Mouse (Mus musculus): Measurements from ENCODE around the gene Limd2. TPM values are rescaled to one million over a fixed set of nuclear protein-coding genes. Genes with fewer than 3 reads are reported as not detected.
A peak's percentile ranks its signal among the peaks of the same experiment; 100 is the strongest.

Gene Limd2
- polyA plus RNA-seq, 1 experiment from 2014 or later, result 229 TPM

DNA sequence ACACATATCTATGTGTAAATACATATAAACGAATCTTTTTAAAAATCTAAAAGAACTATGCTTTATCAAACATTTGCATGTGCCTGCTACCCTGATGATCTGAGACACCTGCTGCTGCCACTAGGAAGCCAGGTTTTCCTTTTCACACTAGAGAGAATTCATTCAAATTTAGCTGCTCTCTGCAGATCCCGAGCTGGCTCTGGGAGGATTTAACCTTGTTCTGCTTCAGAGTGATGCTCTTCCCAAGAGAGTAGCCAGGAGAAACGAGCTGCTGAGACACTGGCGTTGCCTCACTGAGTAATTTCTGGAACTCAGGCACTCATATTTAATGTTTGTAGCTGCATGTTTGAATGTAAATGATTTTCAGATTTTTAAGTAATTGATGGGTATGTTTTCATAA lies 35.9 kb downstream of the Limd2 start:
- Histone ChIP-seq H3K9me3 (ENCODE audit: low read depth, low read length) (no peaks in the 10 kb centered on the region), H3K36me3 (ENCODE audit: insufficient read depth) (peaks cover 62% of the 10 kb centered on the region), H3K27me3 (ENCODE audit: insufficient read depth, low read length) (no peaks in the 10 kb centered on the region), H3K4me1 (ENCODE audit: insufficient read depth) (no peaks in the 10 kb centered on the region), H3K9ac (no peak overlapping the region), H3K27ac (ENCODE audit: low read depth) (no peak overlapping the region), H3K4me3 (ENCODE audit: low read depth, low read length) (no peak overlapping the region), H3K4me2 (no peak overlapping the region)
- no peak for TF ChIP-seq CTCF (IDR thresholded peaks at IDR 0.05; ENCODE audit: low read depth)
- ATAC-seq (ENCODE audit: insufficient read depth) (no peak), DNase-seq (no peak)
- WGBS, result 81% methylated on average over 4 of the region's 4 CpGs

DNA sequence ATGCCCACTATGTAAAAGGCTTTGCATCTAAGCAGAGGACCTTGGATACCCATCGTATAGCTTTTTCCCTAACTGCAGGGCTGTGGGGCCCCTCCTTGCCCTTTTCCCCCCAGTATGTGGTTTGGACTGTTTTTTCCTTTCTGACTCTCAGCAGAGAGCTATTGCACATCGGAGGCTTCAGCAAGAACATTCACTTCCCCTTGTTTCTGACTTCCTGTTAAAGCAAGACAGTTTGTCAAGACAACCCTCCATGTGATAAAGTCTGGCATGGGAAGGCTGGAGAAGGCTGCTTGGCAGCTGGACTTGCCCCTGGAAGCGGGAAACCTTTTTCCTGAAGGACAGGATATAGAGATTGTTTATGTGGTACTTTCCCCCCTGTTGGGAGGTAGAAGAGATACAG lies 37.9 kb downstream of the Limd2 start:
- Histone ChIP-seq H3K36me3 (ENCODE audit: insufficient read depth) (peaks cover 66% of the 10 kb centered on the region), H3K27ac (ENCODE audit: low read depth) (no peak overlapping the region; the same call in 1 of the 2 replicates)

GRCm38 (mm10) chr11:106122221-106122620 lies 38.4 kb downstream of the Limd2 start:
- Histone ChIP-seq H3K4me1 (ENCODE audit: insufficient read depth) (no peaks in the 10 kb centered on the region), H3K36me3 (ENCODE audit: insufficient read depth) (peaks cover 70% of the 10 kb centered on the region), H3K27ac (ENCODE audit: low read depth) (no peak overlapping the region; the same call in 1 of the 2 replicates), H3K4me2 (no peak overlapping the region), H3K9me3 (ENCODE audit: low read depth, low read length) (no peaks in the 10 kb centered on the region), H3K27me3 (ENCODE audit: insufficient read depth, low read length) (no peaks in the 10 kb centered on the region), H3K4me3 (ENCODE audit: low read depth, low read length) (no peak overlapping the region), H3K9ac (no peak overlapping the region)
- DNase-seq (no peak), ATAC-seq (ENCODE audit: insufficient read depth) (no peak)
- 89% methylated on average over 5 of the region's 5 CpGs for WGBS
- no peak for TF ChIP-seq CTCF (IDR thresholded peaks at IDR 0.05; ENCODE audit: low read depth)

More for the DNA sequence above, 37.9 kb downstream of the Limd2 start:
- no peak for TF ChIP-seq CTCF (IDR thresholded peaks at IDR 0.05; ENCODE audit: low read depth)
- DNase-seq (peak; percentile 41), ATAC-seq (ENCODE audit: insufficient read depth) (no peak)
- no peaks in the 10 kb centered on the region for H3K27me3 ChIP-seq (ENCODE audit: insufficient read depth, low read length)
- WGBS, result 64% methylated on average over 3 of the region's 3 CpGs
- no peaks in the 10 kb centered on the region for H3K4me1 ChIP-seq (ENCODE audit: insufficient read depth)
- H3K4me3 ChIP-seq (ENCODE audit: low read depth, low read length), result no peak overlapping the region
- no peaks in the 10 kb centered on the region for H3K9me3 ChIP-seq (ENCODE audit: low read depth, low read length)
- H3K9ac ChIP-seq, result no peak overlapping the region
- no peak overlapping the region for H3K4me2 ChIP-seq

- no peaks in the 10 kb centered on the region for H3K27me3 ChIP-seq (ENCODE audit: insufficient read depth, low read length)
- H3K9me3 ChIP-seq (ENCODE audit: low read depth, low read length), result no peaks in the 10 kb centered on the region
- no peak overlapping the region for H3K4me3 ChIP-seq (ENCODE audit: low read depth, low read length)
- no peak for TF ChIP-seq CTCF (IDR thresholded peaks at IDR 0.05; ENCODE audit: low read depth)
- no peak overlapping the region for H3K27ac ChIP-seq (ENCODE audit: low read depth)
- no peak for ATAC-seq (ENCODE audit: insufficient read depth)
- DNase-seq, result no peak
- no peak overlapping the region for H3K4me2 ChIP-seq
- no peak overlapping the region for H3K9ac ChIP-seq
- no peaks in the 10 kb centered on the region for H3K4me1 ChIP-seq (ENCODE audit: insufficient read depth)
- H3K36me3 ChIP-seq (ENCODE audit: insufficient read depth), result peaks cover 26% of the 10 kb centered on the region
These were observed 49.0 kb downstream of the Limd2 start for GRCm38 (mm10) chr11:106111688-106112087.

Other genes with a start within 250 kb of the Limd2 start
- gene Cyb561, start 207.5 kb downstream of the Limd2 start, polyA plus RNA-seq (2014; fragmentation: Nextera tagmentation; extraction: Ambion mirVana), result 26.5 and 28.3 TPM in 2 replicates
- 4.8 and 5.4 TPM in 2 replicates for gene Ace, start 192.9 kb downstream of the Limd2 start, polyA plus RNA-seq (2014; fragmentation: Nextera tagmentation; extraction: Ambion mirVana)
- not detected in 2 replicates for gene Ace3, start 166.2 kb downstream of the Limd2 start, polyA plus RNA-seq (2014; fragmentation: Nextera tagmentation; extraction: Ambion mirVana)
- 0.31 and 0.39 TPM in 2 replicates for gene Kcnh6, start 152.7 kb downstream of the Limd2 start, polyA plus RNA-seq (2014; fragmentation: Nextera tagmentation; extraction: Ambion mirVana)
- gene Dcaf7, start 124.0 kb downstream of the Limd2 start, polyA plus RNA-seq (2014; fragmentation: Nextera tagmentation; extraction: Ambion mirVana), result 72.5 and 83.8 TPM in 2 replicates
- 9.5 TPM in 2 replicates for gene Taco1, start 94.8 kb downstream of the Limd2 start, polyA plus RNA-seq (2014; fragmentation: Nextera tagmentation; extraction: Ambion mirVana)
- 29.1 and 33.4 TPM in 2 replicates for gene Map3k3, start 76.2 kb downstream of the Limd2 start, polyA plus RNA-seq (2014; fragmentation: Nextera tagmentation; extraction: Ambion mirVana)
- gene Gm10840, start within 50 bp of the Limd2 start, polyA plus RNA-seq (2014; fragmentation: Nextera tagmentation; extraction: Ambion mirVana), result not detected in 2 replicates
- 31.7 and 32.6 TPM in 2 replicates for gene Strada, start 41.3 kb upstream of the Limd2 start, polyA plus RNA-seq (2014; fragmentation: Nextera tagmentation; extraction: Ambion mirVana)
- gene Ccdc47, start 55.5 kb upstream of the Limd2 start, polyA plus RNA-seq (2014; fragmentation: Nextera tagmentation; extraction: Ambion mirVana), result 66.5 and 69.6 TPM in 2 replicates
- gene Ddx42, start 56.1 kb upstream of the Limd2 start, polyA plus RNA-seq (2014; fragmentation: Nextera tagmentation; extraction: Ambion mirVana), result 75.5 and 82.1 TPM in 2 replicates
- gene Ftsj3, start 95.2 kb upstream of the Limd2 start, polyA plus RNA-seq (2014; fragmentation: Nextera tagmentation; extraction: Ambion mirVana), result 60.7 and 66.9 TPM in 2 replicates
- 275 and 288 TPM in 2 replicates for gene Psmc5, start 95.3 kb upstream of the Limd2 start, polyA plus RNA-seq (2014; fragmentation: Nextera tagmentation; extraction: Ambion mirVana)
- gene Smarcd2, start 112.1 kb upstream of the Limd2 start, polyA plus RNA-seq (2014; fragmentation: Nextera tagmentation; extraction: Ambion mirVana), result 81.2 and 91.0 TPM in 2 replicates
- gene Tcam1, start 115.8 kb upstream of the Limd2 start, polyA plus RNA-seq (2014; fragmentation: Nextera tagmentation; extraction: Ambion mirVana), result 0.18 and 0.39 TPM in 2 replicates
- not detected in 2 replicates for gene Gh, start 141.0 kb upstream of the Limd2 start, polyA plus RNA-seq (2014; fragmentation: Nextera tagmentation; extraction: Ambion mirVana)
- gene Cd79b, start 153.9 kb upstream of the Limd2 start, polyA plus RNA-seq (2014; fragmentation: Nextera tagmentation; extraction: Ambion mirVana), result 2.5 and 3.4 TPM in 2 replicates
- 0.05 and 0.24 TPM in 2 replicates for gene Scn4a, start 192.4 kb upstream of the Limd2 start, polyA plus RNA-seq (2014; fragmentation: Nextera tagmentation; extraction: Ambion mirVana)
- gene Prr29, start 204.6 kb upstream of the Limd2 start, polyA plus RNA-seq (2014; fragmentation: Nextera tagmentation; extraction: Ambion mirVana), result 0.16 and 0.39 TPM in 2 replicates
- gene Icam2, start 227.2 kb upstream of the Limd2 start, polyA plus RNA-seq (2014; fragmentation: Nextera tagmentation; extraction: Ambion mirVana), result 68.3 and 76.7 TPM in 2 replicates